In the genomic region with DNA sequence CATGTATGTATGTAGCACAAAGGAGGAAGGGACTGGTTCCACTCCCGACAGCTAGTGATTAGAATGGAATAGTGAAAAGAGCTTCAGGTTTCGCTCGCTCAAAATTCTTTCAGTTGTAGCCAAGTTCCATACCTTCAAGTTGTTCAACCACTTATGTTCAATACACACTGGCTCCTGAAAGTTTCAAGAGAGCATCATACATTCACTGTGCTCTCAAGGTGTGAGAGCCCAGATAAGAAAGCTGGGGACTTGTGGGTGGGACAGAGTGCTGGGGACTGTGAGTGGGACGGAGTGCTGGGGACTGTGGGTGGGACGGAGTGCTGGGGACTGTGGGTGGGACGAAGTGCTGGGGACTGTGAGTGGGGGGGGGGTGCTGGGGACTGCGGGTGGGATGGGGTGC, we compare ENCODE assay signal across 42 mouse cellular contexts. TPM values are rescaled to one million over a fixed set of nuclear protein-coding genes. Genes with fewer than 3 reads are reported as not detected.
"Had no signal": no experiment of that assay in that cellular context is flagged by ENCODE, and none has a peak within 500 bp of the region (broad histone marks: within the 10 kb centered on the region; RNA-seq: fewer than 3 reads in every experiment).

No protein-coding gene starts in this region.

- H3K27me3 ChIP-seq: heart, embryonic 13.5 days; heart, embryonic 15.5 days; hindbrain, embryonic 12.5 days; hindbrain, embryonic 13.5 days; hindbrain, embryonic 15.5 days; intestine, embryonic 15.5 days; kidney, embryonic 15.5 days had no signal

- H3K27ac ChIP-seq: heart, adult 2 months; heart, embryonic 10.5 days; heart, embryonic 13.5 days; heart, embryonic 15.5 days; hindbrain, embryonic 10.5 days; hindbrain, embryonic 12.5 days; hindbrain, embryonic 13.5 days; hindbrain, embryonic 14.5 days; hindbrain, embryonic 15.5 days; hindbrain, postnatal 0 days; intestine, embryonic 15.5 days; kidney, embryonic 15.5 days; kidney, postnatal 0 days; layer of hippocampus, adult 2 months had no signal

- H3K4me1 ChIP-seq: heart, embryonic 10.5 days; heart, embryonic 12.5 days; heart, embryonic 13.5 days; heart, embryonic 15.5 days; hindbrain, embryonic 10.5 days; hindbrain, embryonic 12.5 days; hindbrain, embryonic 13.5 days; hindbrain, embryonic 15.5 days; intestine, embryonic 15.5 days; kidney, embryonic 15.5 days had no signal

- DNase-seq: heart, adult 18-20 months; heart, adult 2 months; heart, postnatal 10 days; heart, postnatal 14 days; heart, postnatal 36 days; heart, postnatal 4 days; kidney, adult 11 months; kidney, adult 18-20 months; kidney, adult 2 months; kidney, adult 8-10 months; kidney, adult 9 months; kidney, postnatal 10 days; kidney, postnatal 14 days; kidney, postnatal 25 days; kidney, postnatal 36 days; kidney, postnatal 4 days; layer of hippocampus, adult 9-11 months had no signal

- H3K4me2 ChIP-seq: heart, embryonic 11.5 days; heart, embryonic 12.5 days; heart, embryonic 13.5 days; heart, embryonic 15.5 days; hindbrain, embryonic 12.5 days; hindbrain, embryonic 13.5 days; hindbrain, embryonic 14.5 days; hindbrain, embryonic 15.5 days; intestine, embryonic 15.5 days; kidney, embryonic 15.5 days had no signal

- H3K9ac ChIP-seq: heart, embryonic 12.5 days; heart, embryonic 13.5 days; heart, embryonic 15.5 days; hindbrain, embryonic 12.5 days; hindbrain, embryonic 13.5 days; hindbrain, embryonic 14.5 days; hindbrain, embryonic 15.5 days; intestine, embryonic 15.5 days; kidney, embryonic 15.5 days had no signal

- ATAC-seq: hindbrain, embryonic 16.5 days; hindbrain, postnatal 0 days; inflammation-experienced regulatory T-cells, adult 6 months; intestine, embryonic 15.5 days; intestine, embryonic 16.5 days; intestine, postnatal 0 days had no signal

- H3K9me3 ChIP-seq: heart, embryonic 10.5 days; heart, embryonic 12.5 days; heart, embryonic 13.5 days; heart, embryonic 15.5 days; hindbrain, embryonic 10.5 days; hindbrain, embryonic 12.5 days; hindbrain, embryonic 13.5 days; hindbrain, embryonic 15.5 days; intestine, embryonic 15.5 days; kidney, embryonic 15.5 days had no signal

- H3K36me3 ChIP-seq: heart, embryonic 10.5 days; heart, embryonic 12.5 days; heart, embryonic 13.5 days; heart, embryonic 15.5 days; hindbrain, embryonic 10.5 days; hindbrain, embryonic 12.5 days; hindbrain, embryonic 13.5 days; hindbrain, embryonic 15.5 days; intestine, embryonic 15.5 days; kidney, embryonic 15.5 days had no signal

- H3K4me3 ChIP-seq: heart, adult 2 months; heart, embryonic 10.5 days; heart, embryonic 12.5 days; heart, embryonic 13.5 days; heart, embryonic 15.5 days; hindbrain, embryonic 10.5 days; hindbrain, embryonic 12.5 days; hindbrain, embryonic 13.5 days; hindbrain, embryonic 15.5 days; intestine, embryonic 15.5 days; kidney, embryonic 15.5 days; layer of hippocampus, adult 2 months had no signal

RNA-seq across cellular contexts. Expression of a gene that starts 19.4 kb away (rescaled TPM):
- polyA plus RNA-seq: heart, adult 2 months; heart, embryonic 10.5 days; heart, embryonic 11.5 days; heart, embryonic 12.5 days; heart, embryonic 13.5 days; heart, embryonic 14.5 days; heart, embryonic 15.5 days; heart, embryonic 16.5 days; hindbrain, embryonic 10.5 days; hindbrain, embryonic 12.5 days; hindbrain, embryonic 13.5 days; hindbrain, embryonic 14.5 days; hindbrain, embryonic 15.5 days; hindbrain, embryonic 16.5 days; hindbrain, postnatal 0 days; inflammation-experienced regulatory T-cells, adult 6 months; intestine, embryonic 14.5 days; intestine, embryonic 15.5 days; intestine, embryonic 16.5 days; kidney, adult 2 months; kidney, embryonic 14.5 days; kidney, embryonic 15.5 days; kidney, embryonic 16.5 days; kidney, postnatal 0 days; large intestine, adult 2 months had no signal

RNA-seq across cellular contexts. Expression of a gene that starts 44.1 kb away (rescaled TPM):
- polyA plus RNA-seq: inflammation-experienced regulatory T-cells, adult 6 months had no signal
